Mouse (Mus musculus): Measurements from ENCODE around the gene Gkn1.

DNA sequence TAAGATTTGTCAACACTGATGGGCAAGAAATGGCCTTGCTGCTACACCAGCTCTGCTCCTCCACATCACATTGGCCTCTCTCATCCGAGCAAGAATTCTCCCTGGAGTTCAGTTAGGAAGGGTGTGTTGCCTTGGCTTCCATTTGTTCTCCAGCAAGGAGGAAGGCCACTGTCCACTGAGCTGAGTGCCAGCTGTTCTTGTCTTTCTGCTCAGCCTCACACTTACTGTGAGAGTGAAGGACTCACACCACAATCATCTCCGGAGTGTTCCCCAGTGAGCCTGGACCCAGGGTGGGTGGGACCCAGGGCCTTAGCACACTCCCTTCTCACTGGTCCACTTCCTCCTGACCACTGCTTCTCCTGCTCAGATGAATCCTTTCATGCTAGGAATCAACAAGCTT, 23.8 kb downstream of the Gkn1 start:
- TF ChIP-seq CTCF (IDR thresholded peaks at IDR 0.05; ENCODE audit: extremely low read depth, insufficient read depth, insufficient read length, insufficient replicate concordance), result no peak
- TF ChIP-seq POLR2A (IDR thresholded peaks at IDR 0.05; ENCODE audit: low read depth, low read length), result no peak
